Mouse (Mus musculus): ENCODE measurements around the gene Ctr9. TPM values are rescaled to one million over a fixed set of nuclear protein-coding genes. Genes with fewer than 3 reads are reported as not detected.

The Ctr9 gene
- polyA plus RNA-seq (2012; rRNA removed) = 2.3 and 3.9 TPM in 2 replicates

DNA sequence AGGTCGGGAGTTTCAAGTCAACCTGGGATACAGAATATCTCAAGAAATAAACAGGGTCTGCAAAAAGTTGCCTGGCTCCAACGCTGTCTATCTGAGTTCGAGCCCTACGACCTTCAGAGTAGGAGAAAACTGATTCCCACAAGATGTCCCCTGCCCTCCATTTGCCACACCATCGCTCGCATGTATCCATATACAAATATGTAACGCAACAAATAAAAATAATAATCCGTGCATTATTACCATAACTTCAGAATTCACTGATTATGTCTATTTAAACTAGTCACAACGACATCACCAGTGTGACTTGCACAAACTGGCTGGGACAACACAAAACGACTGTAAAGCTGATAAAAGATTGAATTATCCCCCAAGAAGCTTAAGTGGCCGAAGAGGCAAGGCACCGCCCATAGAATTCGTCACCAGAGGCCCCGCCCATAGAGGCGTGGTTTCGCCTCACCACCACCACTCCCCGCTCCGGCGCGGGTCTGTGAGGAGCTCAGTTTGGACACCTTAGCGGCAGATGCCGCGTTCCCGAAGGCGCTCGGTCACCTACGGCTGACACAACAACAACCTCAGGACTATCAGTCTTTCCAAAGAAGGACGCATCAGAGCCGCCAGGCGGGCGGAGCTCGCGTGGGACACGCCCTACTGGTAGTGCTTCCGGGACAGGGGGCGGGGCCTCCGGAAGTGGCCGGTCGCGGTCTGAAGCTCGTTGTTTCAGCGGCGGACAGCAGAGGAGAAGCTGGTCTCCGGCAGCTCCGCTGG is at the start of gene Ctr9:
Gene Ctr9, plus strand, starts transcription at position 671 of the 765 bp plus-strand sequence.
- no peaks in the 10 kb centered on the region for H3K27me3 ChIP-seq (ENCODE audit: control insufficient read depth, insufficient read depth, low read length)
- TF ChIP-seq CTCF (IDR thresholded peaks at IDR 0.05; ENCODE audit: extremely low read depth, insufficient read length, insufficient replicate concordance, low read depth, low read length) (no peak), POLR2A (IDR thresholded peaks at IDR 0.05; ENCODE audit: low read depth, low read length) (peak; percentile 90)
- 3% methylated on average over 45 of the region's 45 CpGs for WGBS
- H3K27ac ChIP-seq (ENCODE audit: insufficient read depth, low read depth, low read length) = peak within 1 kb of the TSS; percentile 98
- no peaks in the 10 kb centered on the region; the same call in 1 of the 2 replicates for H3K4me1 ChIP-seq (ENCODE audit: control insufficient read depth, insufficient read depth, insufficient read length, low read length)
- peaks cover 2% of the 10 kb centered on the region for H3K36me3 ChIP-seq (ENCODE audit: control insufficient read depth, insufficient read depth, low read length)
- H3K4me3 ChIP-seq (ENCODE audit: low read depth, low read length) = peak within 1 kb of the TSS; percentile 83

DNA sequence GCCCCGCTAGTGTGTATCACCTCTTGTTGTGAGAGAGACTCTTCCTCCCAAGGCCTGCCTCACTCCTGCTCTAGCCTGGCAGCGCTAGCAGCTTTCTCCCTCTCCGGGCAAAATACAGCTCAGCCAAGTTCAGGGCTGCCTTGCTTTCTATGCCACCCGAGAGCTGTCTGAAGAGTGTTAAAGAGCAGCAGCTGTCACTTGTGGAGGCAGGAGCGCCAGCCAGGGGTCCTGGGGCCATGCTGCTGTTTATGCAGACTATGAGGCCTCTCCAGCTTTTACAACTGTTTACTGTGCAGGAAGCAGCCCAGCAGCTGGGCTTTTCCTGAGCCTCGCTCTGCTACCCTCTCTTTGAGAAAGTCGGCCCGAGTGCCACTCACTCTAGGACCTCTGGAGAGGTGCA is 47.7 kb upstream of the Ctr9 start:
- peak overlapping the region; percentile 82 for H3K27ac ChIP-seq (ENCODE audit: insufficient read depth, low read depth, low read length)

DNA sequence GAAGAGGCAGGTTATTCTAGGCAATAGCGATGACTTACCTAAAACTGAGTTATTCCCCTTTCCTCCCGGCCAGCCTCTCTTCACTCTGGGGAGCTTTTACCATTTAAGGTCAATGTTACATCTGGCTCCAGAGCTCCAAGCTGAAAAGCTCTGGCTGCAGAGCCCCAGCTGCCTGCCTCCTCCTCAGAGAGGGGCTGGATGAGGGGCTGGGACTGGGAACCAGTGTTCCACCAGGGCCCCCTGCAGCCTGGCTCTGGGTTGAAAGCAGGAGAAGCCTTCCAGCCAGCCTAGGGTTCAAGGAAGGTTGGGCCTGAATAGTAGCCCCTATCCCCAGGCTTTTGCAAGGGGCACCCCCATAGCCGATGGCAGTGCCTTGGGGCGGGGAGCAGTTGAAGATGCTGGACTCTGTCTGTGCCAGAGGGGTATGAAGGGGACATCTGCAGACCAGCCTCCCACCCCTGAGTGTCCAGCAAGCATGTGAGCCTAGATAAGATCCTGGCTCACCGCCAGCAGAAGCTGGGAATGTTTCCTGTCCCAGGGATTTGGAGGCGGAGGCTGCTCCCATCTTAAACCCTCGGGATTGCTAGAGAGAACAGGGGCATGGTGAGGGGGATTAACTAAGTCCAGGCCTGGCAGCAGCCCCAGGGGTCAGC is 46.6 kb upstream of the Ctr9 start, which contains the start of gene Mrvi1:
Gene Mrvi1, minus strand, starts transcription at position 409 of the 653 bp plus-strand sequence.
- WGBS = 52% methylated on average over 7 of the region's 7 CpGs
- Histone ChIP-seq H3K36me3 (ENCODE audit: control insufficient read depth, insufficient read depth, low read length) (no peaks in the 10 kb centered on the region), H3K27ac (ENCODE audit: insufficient read depth, low read depth, low read length) (peak within 1 kb of the TSS; percentile 82), H3K27me3 (ENCODE audit: control insufficient read depth, insufficient read depth, low read length) (no peaks in the 10 kb centered on the region), H3K4me1 (ENCODE audit: control insufficient read depth, insufficient read depth, insufficient read length, low read length) (peaks cover 7% of the 10 kb centered on the region; the same call in 1 of the 2 replicates), H3K4me3 (ENCODE audit: low read depth, low read length) (peak within 1 kb of the TSS; percentile 39)
- TF ChIP-seq CTCF (IDR thresholded peaks at IDR 0.05; ENCODE audit: extremely low read depth, insufficient read length, insufficient replicate concordance, low read depth, low read length) = no peak
- no peak for TF ChIP-seq POLR2A (IDR thresholded peaks at IDR 0.05; ENCODE audit: low read depth, low read length)

More for the DNA sequence above, 47.7 kb upstream of the Ctr9 start:
- TF ChIP-seq CTCF (IDR thresholded peaks at IDR 0.05; ENCODE audit: extremely low read depth, insufficient read length, insufficient replicate concordance, low read depth, low read length) = no peak
- no peak for TF ChIP-seq POLR2A (IDR thresholded peaks at IDR 0.05; ENCODE audit: low read depth, low read length)
- peak overlapping the region; percentile 39 for H3K4me3 ChIP-seq (ENCODE audit: low read depth, low read length)
- WGBS = 50% methylated on average over 8 of the region's 8 CpGs
- H3K4me1 ChIP-seq (ENCODE audit: control insufficient read depth, insufficient read depth, insufficient read length, low read length) = peaks cover 12% of the 10 kb centered on the region; the same call in 1 of the 2 replicates
- H3K36me3 ChIP-seq (ENCODE audit: control insufficient read depth, insufficient read depth, low read length) = no peaks in the 10 kb centered on the region
- H3K27me3 ChIP-seq (ENCODE audit: control insufficient read depth, insufficient read depth, low read length) = no peaks in the 10 kb centered on the region

DNA sequence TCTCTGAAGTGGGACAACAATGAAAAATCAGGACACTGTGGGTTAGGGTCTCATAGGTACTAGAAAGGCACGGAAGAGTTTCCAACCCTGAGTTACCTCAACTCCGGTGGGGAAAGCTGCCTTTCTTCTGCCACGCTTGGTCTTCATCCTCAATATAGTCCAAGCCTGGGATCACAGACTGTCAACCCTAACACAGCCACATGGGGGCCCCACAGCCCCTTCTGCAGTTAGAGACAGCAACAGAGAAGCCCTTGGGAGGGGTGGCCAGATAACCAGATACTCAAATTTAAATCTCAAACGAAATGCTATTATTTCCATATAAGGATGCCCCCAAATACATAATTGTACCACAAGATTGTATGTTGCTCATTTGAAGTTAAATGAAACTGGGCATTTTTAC is 46.0 kb upstream of the Ctr9 start:
- peak overlapping the region; percentile 39; the same call in 1 of the 2 replicates for H3K4me3 ChIP-seq (ENCODE audit: low read depth, low read length)
- peaks cover 5% of the 10 kb centered on the region; the same call in 1 of the 2 replicates for H3K4me1 ChIP-seq (ENCODE audit: control insufficient read depth, insufficient read depth, insufficient read length, low read length)
- no peaks in the 10 kb centered on the region for H3K36me3 ChIP-seq (ENCODE audit: control insufficient read depth, insufficient read depth, low read length)
- 38% methylated on average over 4 of the region's 4 CpGs for WGBS
- no peaks in the 10 kb centered on the region for H3K27me3 ChIP-seq (ENCODE audit: control insufficient read depth, insufficient read depth, low read length)
- peak; percentile 70; the same call in 1 of the 2 replicates for TF ChIP-seq CTCF (IDR thresholded peaks at IDR 0.05; ENCODE audit: extremely low read depth, insufficient read length, insufficient replicate concordance, low read depth, low read length)
- no peak for TF ChIP-seq POLR2A (IDR thresholded peaks at IDR 0.05; ENCODE audit: low read depth, low read length)
- peak overlapping the region; percentile 82 for H3K27ac ChIP-seq (ENCODE audit: insufficient read depth, low read depth, low read length)

DNA sequence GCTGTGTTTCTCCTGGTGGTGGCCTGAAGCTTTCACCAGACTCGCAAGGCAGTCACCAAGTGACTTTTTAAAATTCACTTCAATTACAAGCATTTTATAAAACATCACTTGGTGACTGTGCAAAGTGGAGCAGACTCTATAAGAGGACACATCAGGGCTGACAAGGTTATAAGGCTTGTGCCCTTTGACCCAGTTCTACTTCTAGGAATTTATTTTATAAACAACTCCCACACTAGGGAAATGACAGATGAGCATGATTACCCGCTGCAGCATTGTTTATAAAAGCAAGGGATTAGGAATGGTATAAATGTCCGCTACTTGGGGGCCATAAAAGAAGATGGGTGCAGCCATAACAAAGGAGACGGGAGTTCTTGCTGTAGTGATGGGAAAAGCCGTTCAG is 45.1 kb upstream of the Ctr9 start:
- TF ChIP-seq CTCF (IDR thresholded peaks at IDR 0.05; ENCODE audit: extremely low read depth, insufficient read length, insufficient replicate concordance, low read depth, low read length) = no peak
- no peak for TF ChIP-seq POLR2A (IDR thresholded peaks at IDR 0.05; ENCODE audit: low read depth, low read length)
- 60% methylated on average over 5 of the region's 5 CpGs for WGBS
- peak overlapping the region; percentile 25; the same call in 1 of the 2 replicates for H3K27ac ChIP-seq (ENCODE audit: insufficient read depth, low read depth, low read length)
- H3K36me3 ChIP-seq (ENCODE audit: control insufficient read depth, insufficient read depth, low read length) = no peaks in the 10 kb centered on the region
- H3K27me3 ChIP-seq (ENCODE audit: control insufficient read depth, insufficient read depth, low read length) = no peaks in the 10 kb centered on the region
- H3K4me3 ChIP-seq (ENCODE audit: low read depth, low read length) = no peak overlapping the region
- H3K4me1 ChIP-seq (ENCODE audit: control insufficient read depth, insufficient read depth, insufficient read length, low read length) = peaks cover 5% of the 10 kb centered on the region; the same call in 1 of the 2 replicates

DNA sequence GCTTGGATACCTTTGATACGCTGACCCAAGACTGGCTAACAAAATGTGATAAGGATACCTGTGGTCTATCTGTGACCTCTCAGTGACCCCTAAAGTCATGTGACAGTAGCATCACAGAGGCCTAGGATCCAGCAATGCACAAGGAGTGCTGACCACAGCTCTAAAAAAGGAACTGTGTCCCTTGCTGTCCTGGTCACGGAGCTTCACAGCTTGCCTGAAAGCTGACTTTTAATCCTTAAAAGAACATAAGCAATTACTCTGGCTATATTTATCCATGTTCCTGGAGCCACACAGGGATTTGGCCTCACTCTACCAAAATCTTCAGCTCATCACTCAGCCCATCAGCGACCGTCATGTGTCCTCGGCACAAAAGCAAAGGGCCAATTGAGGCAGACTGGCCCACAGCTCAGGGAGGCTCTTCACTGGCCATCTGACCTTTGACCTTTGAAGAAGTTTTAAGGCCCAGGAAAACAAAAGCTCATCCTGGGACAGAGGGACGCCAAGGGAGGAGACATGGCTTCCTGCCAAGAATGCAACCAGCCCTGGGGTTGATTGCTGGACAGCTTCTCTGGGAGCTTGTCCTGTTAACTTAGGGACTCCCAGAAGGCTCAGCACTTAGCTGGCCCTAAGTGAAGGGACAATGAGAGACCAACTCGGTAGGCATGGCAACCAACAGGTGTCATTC is 43.0 kb upstream of the Ctr9 start:
- no peaks in the 10 kb centered on the region for H3K36me3 ChIP-seq (ENCODE audit: control insufficient read depth, insufficient read depth, low read length)
- no peak for TF ChIP-seq CTCF (IDR thresholded peaks at IDR 0.05; ENCODE audit: extremely low read depth, insufficient read length, insufficient replicate concordance, low read depth, low read length)
- TF ChIP-seq POLR2A (IDR thresholded peaks at IDR 0.05; ENCODE audit: low read depth, low read length) = 0 out of 2 replicates have a peak, but pooled peaks have one; percentile 15
- no peak overlapping the region for H3K27ac ChIP-seq (ENCODE audit: insufficient read depth, low read depth, low read length)
- WGBS = 71% methylated on average over 7 of the region's 7 CpGs
- H3K4me3 ChIP-seq (ENCODE audit: low read depth, low read length) = no peak overlapping the region
- peaks cover 5% of the 10 kb centered on the region; the same call in 1 of the 2 replicates for H3K4me1 ChIP-seq (ENCODE audit: control insufficient read depth, insufficient read depth, insufficient read length, low read length)
- H3K27me3 ChIP-seq (ENCODE audit: control insufficient read depth, insufficient read depth, low read length) = no peaks in the 10 kb centered on the region

Data from small intestine, adult 2 months (tissue).